Mouse (Mus musculus) ES-Bruce4 (cell line): ENCODE measurements at regions not wholly inside any gene's neighbourhood (a gene's known extent, or its start where the extent isn't known, plus 50 kb on each side); places are given as distances from the start of the nearest gene placed in this dataset.

ENCODE experiments used
- CTCF ChIP-seq: IDR thresholded peaks from one replicate; pipeline ENCODE4 v1.8.1; 2011; ENCODE audit warnings: low read depth, low read length
- EP300 ChIP-seq: IDR thresholded peaks from 2 replicates; pipeline ENCODE4 v1.6.1; 2011; ENCODE audit warnings: low read depth, low read length; ENCODE audit not compliant: insufficient read depth
- POLR2A ChIP-seq: IDR thresholded peaks from one replicate; pipeline ENCODE4 v1.8.1; 2011; ENCODE audit warnings: low read length; ENCODE audit not compliant: insufficient read depth

- TF ChIP-seq CTCF (no peak), POLR2A (no peak), EP300 (no peak)
Measured at GRCm38 (mm10) chr15:40361849-40362533, 227.8 kb downstream of the 9330182O14Rik start.
